Mouse (Mus musculus): ENCODE results near the gene Hus1. TPM values are rescaled to one million over a fixed set of nuclear protein-coding genes. Genes with fewer than 3 reads are reported as not detected.

Hus1 gene
- 20.3 and 23.1 TPM in 2 replicates for polyA plus RNA-seq (2014; fragmentation: Nextera tagmentation; extraction: Ambion mirVana)

DNA sequence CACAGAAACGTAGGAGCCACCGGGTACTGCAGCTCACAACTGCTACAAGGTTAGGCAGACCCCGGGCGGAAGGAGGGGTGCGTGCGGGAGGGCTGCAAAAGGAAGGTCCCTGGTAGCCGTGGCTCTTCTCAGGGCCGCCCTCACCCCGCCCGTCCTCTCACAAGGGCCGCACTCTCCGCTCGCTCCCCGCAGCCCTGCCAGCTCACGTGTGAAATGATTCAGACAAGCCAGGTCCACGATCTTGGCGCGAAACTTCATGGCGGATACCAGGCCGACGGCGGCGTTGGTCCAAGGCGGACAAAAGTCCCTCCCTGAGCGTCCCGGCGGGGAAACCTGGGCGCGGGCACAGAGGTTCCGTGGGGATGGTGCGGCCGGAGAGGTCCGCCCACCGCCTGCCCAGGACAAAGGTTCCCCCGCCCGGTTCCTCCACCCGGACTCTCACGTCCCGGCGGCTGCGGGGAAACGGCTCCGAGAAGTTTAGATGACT lies at the start of gene Hus1:
Hus1 (minus strand) TSS at position 339 of the 487 bp plus-strand sequence.
- Histone ChIP-seq H3K27ac (ENCODE audit: low read length) (peak within 1 kb of the TSS; percentile 84), H3K4me1 (ENCODE audit: control insufficient read depth, insufficient read depth, low read length) (peaks cover 8% of the 10 kb centered on the region), H3K4me3 (ENCODE audit: low read depth, low read length) (peak within 1 kb of the TSS; percentile 54), H3K27me3 (ENCODE audit: control insufficient read depth, insufficient read depth, low read length) (no peaks in the 10 kb centered on the region), H3K9ac (replicated peaks; ENCODE audit: low read depth, low read length) (peak within 1 kb of the TSS; percentile 75), H3K4me2 (replicated peaks; ENCODE audit: low read depth, low read length) (peak within 1 kb of the TSS; percentile 83), H3K36me3 (ENCODE audit: control insufficient read depth, insufficient read depth, low read length) (peaks cover 6% of the 10 kb centered on the region), H3K9me3 (ENCODE audit: control insufficient read depth, low read depth, low read length) (no peaks in the 10 kb centered on the region)
- ATAC-seq (ENCODE audit: insufficient number of reproducible peaks, insufficient read depth, low FRiP score, low read depth): peak; percentile 96
- under 1% methylated on average over 43 of the region's 43 CpGs for WGBS

DNA sequence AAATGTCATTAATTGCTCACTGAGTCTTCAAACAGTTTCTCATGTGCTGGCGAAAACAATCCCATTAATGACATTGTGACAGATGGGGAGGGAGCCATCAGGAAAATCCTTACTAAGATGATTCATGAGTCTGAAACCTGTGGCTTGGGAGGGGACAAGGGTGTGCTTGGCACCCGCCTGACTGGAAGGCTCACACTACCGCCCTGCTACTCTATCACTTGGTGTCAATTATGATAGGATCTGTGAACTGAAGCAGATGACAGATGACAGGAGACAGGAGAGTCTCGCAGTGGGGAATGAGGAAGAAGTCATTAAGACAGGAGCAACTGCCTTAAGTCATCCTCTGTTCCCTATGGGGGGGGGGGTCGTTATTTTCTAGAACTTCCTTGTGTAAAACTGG lies 49.5 kb upstream of the Hus1 start:
- H3K4me1 ChIP-seq (ENCODE audit: control insufficient read depth, insufficient read depth, low read length): no peaks in the 10 kb centered on the region
- H3K4me3 ChIP-seq (ENCODE audit: low read depth, low read length): no peak overlapping the region
- no peaks in the 10 kb centered on the region for H3K9me3 ChIP-seq (ENCODE audit: control insufficient read depth, low read depth, low read length)
- H3K4me2 ChIP-seq (replicated peaks; ENCODE audit: low read depth, low read length): no peak overlapping the region
- H3K27ac ChIP-seq (ENCODE audit: low read length): no peak overlapping the region
- no peaks in the 10 kb centered on the region for H3K36me3 ChIP-seq (ENCODE audit: control insufficient read depth, insufficient read depth, low read length)
- 41% methylated on average over 5 of the region's 5 CpGs for WGBS
- no peak for ATAC-seq (ENCODE audit: insufficient number of reproducible peaks, insufficient read depth, low FRiP score, low read depth)
- H3K27me3 ChIP-seq (ENCODE audit: control insufficient read depth, insufficient read depth, low read length): no peaks in the 10 kb centered on the region
- no peak overlapping the region for H3K9ac ChIP-seq (replicated peaks; ENCODE audit: low read depth, low read length)

DNA sequence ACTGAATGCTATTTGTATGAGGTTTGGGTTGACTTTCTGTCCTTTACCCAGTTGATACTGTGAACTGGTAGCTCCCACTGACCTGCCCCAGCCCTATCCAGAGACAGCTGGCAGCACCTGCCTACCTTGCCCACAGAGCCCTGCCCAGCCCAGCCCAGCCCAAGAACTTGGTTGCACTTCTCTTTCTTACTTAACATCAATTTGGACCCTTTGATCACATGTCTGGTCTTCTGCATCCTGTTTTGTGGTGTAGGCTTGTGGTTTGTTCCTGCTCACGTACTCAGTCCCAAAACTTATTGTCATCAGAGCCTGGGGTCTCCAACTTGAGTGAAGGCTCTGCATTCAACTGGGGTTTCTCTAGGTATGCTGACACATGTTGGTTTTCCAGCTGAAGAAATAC lies 49.0 kb upstream of the Hus1 start:
- 56% methylated on average over 1 of the region's 1 CpGs for WGBS

DNA sequence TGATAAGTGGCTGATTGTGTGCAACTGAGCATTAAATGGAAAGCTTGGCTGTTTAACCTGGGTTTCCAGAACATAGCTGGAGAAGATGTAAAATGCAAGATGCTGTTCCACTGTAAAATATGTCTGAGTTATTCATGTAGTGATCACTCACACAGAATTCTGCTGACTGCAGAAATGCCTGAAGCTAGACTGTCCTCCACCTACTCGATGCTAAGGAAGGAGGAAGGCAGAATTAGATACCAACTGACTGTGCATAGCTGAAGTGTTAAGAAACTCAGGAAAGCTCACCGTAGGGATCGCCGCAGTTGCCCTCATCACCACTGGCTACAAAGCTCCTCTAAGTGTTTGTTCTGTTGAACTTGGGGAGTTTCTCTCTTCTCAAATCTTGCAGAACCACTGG lies 46.7 kb upstream of the Hus1 start:
- 89% methylated on average over 4 of the region's 4 CpGs for WGBS
- no peaks in the 10 kb centered on the region for H3K9me3 ChIP-seq (ENCODE audit: control insufficient read depth, low read depth, low read length)
- no peak overlapping the region for H3K4me2 ChIP-seq (replicated peaks; ENCODE audit: low read depth, low read length)
- no peaks in the 10 kb centered on the region for H3K27me3 ChIP-seq (ENCODE audit: control insufficient read depth, insufficient read depth, low read length)
- no peaks in the 10 kb centered on the region for H3K36me3 ChIP-seq (ENCODE audit: control insufficient read depth, insufficient read depth, low read length)
- H3K27ac ChIP-seq (ENCODE audit: low read length): no peak overlapping the region
- H3K4me3 ChIP-seq (ENCODE audit: low read depth, low read length): no peak overlapping the region
- ATAC-seq (ENCODE audit: insufficient number of reproducible peaks, insufficient read depth, low FRiP score, low read depth): no peak
- no peak overlapping the region for H3K9ac ChIP-seq (replicated peaks; ENCODE audit: low read depth, low read length)
- H3K4me1 ChIP-seq (ENCODE audit: control insufficient read depth, insufficient read depth, low read length): no peaks in the 10 kb centered on the region

More for the DNA sequence above, 49.0 kb upstream of the Hus1 start:
- Histone ChIP-seq H3K4me2 (replicated peaks; ENCODE audit: low read depth, low read length) (no peak overlapping the region), H3K9ac (replicated peaks; ENCODE audit: low read depth, low read length) (no peak overlapping the region), H3K9me3 (ENCODE audit: control insufficient read depth, low read depth, low read length) (no peaks in the 10 kb centered on the region), H3K4me3 (ENCODE audit: low read depth, low read length) (no peak overlapping the region), H3K4me1 (ENCODE audit: control insufficient read depth, insufficient read depth, low read length) (no peaks in the 10 kb centered on the region), H3K27me3 (ENCODE audit: control insufficient read depth, insufficient read depth, low read length) (no peaks in the 10 kb centered on the region), H3K36me3 (ENCODE audit: control insufficient read depth, insufficient read depth, low read length) (no peaks in the 10 kb centered on the region), H3K27ac (ENCODE audit: low read length) (no peak overlapping the region)
- ATAC-seq (ENCODE audit: insufficient number of reproducible peaks, insufficient read depth, low FRiP score, low read depth): no peak

DNA sequence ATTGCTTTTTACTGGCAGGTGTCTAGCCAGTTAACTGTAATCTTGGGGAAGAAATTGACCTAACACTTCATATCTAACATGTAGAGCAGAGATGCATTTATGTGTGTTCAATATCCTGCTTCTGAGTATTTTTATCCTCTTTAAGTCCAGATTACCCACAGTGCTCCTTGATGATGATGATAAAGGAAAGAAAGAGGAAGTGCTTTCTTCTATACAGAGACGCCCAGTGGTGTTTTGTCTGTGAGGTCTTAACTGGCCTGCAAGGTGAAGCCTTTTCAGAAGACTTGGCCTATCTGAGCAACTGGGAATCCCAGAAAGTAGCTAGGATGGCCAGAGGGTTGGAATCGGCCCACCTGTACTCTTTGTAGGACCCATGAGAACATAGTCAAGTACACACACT lies 45.9 kb upstream of the Hus1 start:
- Histone ChIP-seq H3K27ac (ENCODE audit: low read length) (no peak overlapping the region), H3K4me3 (ENCODE audit: low read depth, low read length) (no peak overlapping the region), H3K4me2 (replicated peaks; ENCODE audit: low read depth, low read length) (no peak overlapping the region), H3K4me1 (ENCODE audit: control insufficient read depth, insufficient read depth, low read length) (no peaks in the 10 kb centered on the region), H3K27me3 (ENCODE audit: control insufficient read depth, insufficient read depth, low read length) (no peaks in the 10 kb centered on the region), H3K9ac (replicated peaks; ENCODE audit: low read depth, low read length) (no peak overlapping the region), H3K36me3 (ENCODE audit: control insufficient read depth, insufficient read depth, low read length) (no peaks in the 10 kb centered on the region), H3K9me3 (ENCODE audit: control insufficient read depth, low read depth, low read length) (no peaks in the 10 kb centered on the region)
- 81% methylated on average over 2 of the region's 2 CpGs for WGBS
- ATAC-seq (ENCODE audit: insufficient number of reproducible peaks, insufficient read depth, low FRiP score, low read depth): no peak

DNA sequence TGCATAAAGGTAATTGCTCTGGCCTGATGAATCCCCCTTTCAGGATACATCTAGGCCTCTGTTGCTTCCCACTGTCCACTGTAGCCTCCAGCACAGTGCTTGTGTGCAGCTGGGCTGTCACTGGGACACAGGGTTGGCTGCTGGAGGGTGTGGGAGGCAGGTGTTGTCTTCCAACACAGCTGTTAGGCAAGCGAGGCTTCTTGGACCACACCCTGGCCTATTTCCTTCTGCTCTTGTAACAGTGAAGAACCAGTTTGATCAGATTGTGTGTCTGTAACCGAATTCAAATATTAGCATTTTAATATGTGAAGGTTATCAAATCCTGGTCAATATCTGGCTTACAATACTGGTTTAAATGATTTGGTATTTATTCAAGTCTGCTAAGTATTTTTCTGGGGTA lies 40.9 kb upstream of the Hus1 start:
- Histone ChIP-seq H3K27me3 (ENCODE audit: control insufficient read depth, insufficient read depth, low read length) (0 out of 2 replicates have a peak, but pooled peaks cover 6% of the 10 kb centered on the region), H3K9me3 (ENCODE audit: control insufficient read depth, low read depth, low read length) (no peaks in the 10 kb centered on the region), H3K4me3 (ENCODE audit: low read depth, low read length) (no peak overlapping the region), H3K4me2 (replicated peaks; ENCODE audit: low read depth, low read length) (no peak overlapping the region), H3K4me1 (ENCODE audit: control insufficient read depth, insufficient read depth, low read length) (0 out of 2 replicates have a peak, but pooled peaks cover 4% of the 10 kb centered on the region), H3K27ac (ENCODE audit: low read length) (no peak overlapping the region), H3K36me3 (ENCODE audit: control insufficient read depth, insufficient read depth, low read length) (no peaks in the 10 kb centered on the region), H3K9ac (replicated peaks; ENCODE audit: low read depth, low read length) (no peak overlapping the region)
- no peak for ATAC-seq (ENCODE audit: insufficient number of reproducible peaks, insufficient read depth, low FRiP score, low read depth)
- 57% methylated on average over 2 of the region's 2 CpGs for WGBS

DNA sequence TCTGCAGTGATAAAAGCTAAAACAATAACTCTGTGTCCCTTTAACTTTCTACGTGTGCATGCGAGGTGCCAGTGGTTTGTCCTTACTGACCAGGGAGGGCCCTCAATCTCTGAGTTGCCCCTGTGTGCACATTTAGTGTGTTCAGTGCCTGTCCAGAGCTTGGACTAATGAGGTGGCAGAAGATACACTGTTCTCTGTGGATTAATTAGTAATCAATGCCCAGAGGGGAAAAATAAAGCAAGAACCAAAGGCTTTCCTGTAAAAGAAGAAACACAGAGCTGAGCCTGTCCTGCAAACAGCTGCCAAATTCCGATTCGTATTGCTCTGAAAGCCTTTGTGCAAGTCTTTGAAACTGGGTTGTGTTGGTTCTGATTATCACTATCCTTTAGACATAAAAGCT lies 39.2 kb upstream of the Hus1 start:
- H3K27me3 ChIP-seq (ENCODE audit: control insufficient read depth, insufficient read depth, low read length): 0 out of 2 replicates have a peak, but pooled peaks cover 6% of the 10 kb centered on the region
- 78% methylated on average over 4 of the region's 4 CpGs for WGBS
- no peak overlapping the region for H3K4me3 ChIP-seq (ENCODE audit: low read depth, low read length)
- H3K36me3 ChIP-seq (ENCODE audit: control insufficient read depth, insufficient read depth, low read length): no peaks in the 10 kb centered on the region
- H3K27ac ChIP-seq (ENCODE audit: low read length): no peak overlapping the region
- ATAC-seq (ENCODE audit: insufficient number of reproducible peaks, insufficient read depth, low FRiP score, low read depth): no peak
- H3K4me1 ChIP-seq (ENCODE audit: control insufficient read depth, insufficient read depth, low read length): 0 out of 2 replicates have a peak, but pooled peaks cover 4% of the 10 kb centered on the region
- no peak overlapping the region for H3K9ac ChIP-seq (replicated peaks; ENCODE audit: low read depth, low read length)
- H3K9me3 ChIP-seq (ENCODE audit: control insufficient read depth, low read depth, low read length): no peaks in the 10 kb centered on the region
- H3K4me2 ChIP-seq (replicated peaks; ENCODE audit: low read depth, low read length): no peak overlapping the region

DNA sequence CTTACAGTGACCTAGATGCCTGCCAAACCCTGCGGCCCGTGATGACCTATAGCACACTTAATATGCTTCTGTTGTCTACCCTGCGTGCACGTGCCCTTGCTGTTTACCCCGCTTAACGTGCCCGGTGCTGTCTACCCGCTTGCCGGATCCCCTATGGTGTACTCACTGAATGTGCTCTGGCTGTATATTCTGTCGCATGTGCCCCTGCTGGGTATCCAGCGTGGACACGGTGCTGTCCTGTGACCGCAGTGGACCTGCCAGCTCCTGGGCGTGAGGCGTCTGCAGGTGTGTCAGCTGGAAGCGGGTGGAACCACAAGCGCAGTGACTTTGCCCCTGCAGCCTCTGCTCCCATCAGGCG lies 37.7 kb upstream of the Hus1 start, which contains the start of gene Sun3:
Sun3 (minus strand) TSS at position 289 of the 358 bp plus-strand sequence.
- no peak within 1 kb of the TSS for H3K27ac ChIP-seq (ENCODE audit: low read length)

More for the DNA sequence above, 37.7 kb upstream of the Hus1 start, which contains the start of gene Sun3:
- Histone ChIP-seq H3K9me3 (ENCODE audit: control insufficient read depth, low read depth, low read length) (no peaks in the 10 kb centered on the region), H3K9ac (replicated peaks; ENCODE audit: low read depth, low read length) (0 out of 2 replicates have a peak within 1 kb of the TSS, but pooled peaks have one; percentile 10), H3K4me3 (ENCODE audit: low read depth, low read length) (peak within 1 kb of the TSS; percentile 44), H3K27me3 (ENCODE audit: control insufficient read depth, insufficient read depth, low read length) (0 out of 2 replicates have a peak, but pooled peaks cover 6% of the 10 kb centered on the region), H3K4me2 (replicated peaks; ENCODE audit: low read depth, low read length) (peak within 1 kb of the TSS; percentile 95), H3K36me3 (ENCODE audit: control insufficient read depth, insufficient read depth, low read length) (no peaks in the 10 kb centered on the region), H3K4me1 (ENCODE audit: control insufficient read depth, insufficient read depth, low read length) (0 out of 2 replicates have a peak, but pooled peaks cover 4% of the 10 kb centered on the region)
- under 1% methylated on average over 18 of the region's 18 CpGs for WGBS
- peak; percentile 73 for ATAC-seq (ENCODE audit: insufficient number of reproducible peaks, insufficient read depth, low FRiP score, low read depth)
